Mouse (Mus musculus): ENCODE results near the gene Yy1.

DNA sequence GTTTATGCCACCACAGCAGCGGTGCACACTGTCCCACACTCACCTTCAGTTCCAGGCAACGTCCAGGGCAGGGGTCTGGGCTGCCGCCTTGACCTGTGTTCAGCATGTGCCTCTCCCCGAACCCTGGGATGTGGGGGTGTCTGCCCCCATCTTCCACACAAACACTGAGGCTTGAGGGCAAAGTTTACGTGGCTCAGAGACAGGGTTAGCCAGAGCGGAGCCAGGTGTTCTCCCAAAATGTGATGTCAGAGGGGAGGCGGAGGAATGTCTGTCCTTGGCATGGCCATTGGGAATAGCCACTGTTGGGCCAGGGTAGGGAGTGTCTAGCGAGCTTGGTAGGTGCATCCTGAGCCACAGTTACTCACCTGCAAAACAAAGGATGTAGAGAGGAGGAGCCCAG, 60.0 kb downstream of the Yy1 start:
- TF ChIP-seq CTCF (IDR thresholded peaks at IDR 0.05; ENCODE audit: borderline replicate concordance, control insufficient read depth, extremely low read depth, insufficient read depth, low read length, poor library complexity) (no peak), POLR2A (IDR thresholded peaks at IDR 0.05; ENCODE audit: control insufficient read depth, extremely low read depth, insufficient read depth, low read length, poor library complexity) (no peak)

Data from thymus, adult 2 months (tissue).